Mouse (Mus musculus) G1E (cell line): Measurements from ENCODE around the gene Myo1c.

Experiments used
- CTCF ChIP-seq: IDR thresholded peaks from 2 replicates; pipeline ENCODE4 v1.5.1; 2012; ENCODE audit warnings: low read depth, low read length, inconsistent platforms, mixed read lengths
- GATA1 ChIP-seq: IDR thresholded peaks from 2 replicates; pipeline ENCODE4 v1.6.1; 2012; ENCODE audit warnings: borderline replicate concordance, low read length, inconsistent platforms, mixed read lengths
- GATA2 ChIP-seq: IDR thresholded peaks from 2 replicates; pipeline ENCODE4 v1.6.1; 2012; ENCODE audit warnings: low read depth, low read length, inconsistent platforms, borderline replicate concordance
- POLR2AphosphoS5 ChIP-seq: IDR thresholded peaks from 2 replicates; pipeline ENCODE4 v1.6.1; 2012; ENCODE audit warnings: low read depth, low read length, inconsistent platforms; ENCODE audit not compliant: insufficient replicate concordance
- TAL1 ChIP-seq: conservative IDR thresholded peaks from 2 replicates; pipeline ENCODE4 v1.6.1; 2012; ENCODE audit warnings: low read depth, low read length, inconsistent platforms, mixed read lengths

DNA sequence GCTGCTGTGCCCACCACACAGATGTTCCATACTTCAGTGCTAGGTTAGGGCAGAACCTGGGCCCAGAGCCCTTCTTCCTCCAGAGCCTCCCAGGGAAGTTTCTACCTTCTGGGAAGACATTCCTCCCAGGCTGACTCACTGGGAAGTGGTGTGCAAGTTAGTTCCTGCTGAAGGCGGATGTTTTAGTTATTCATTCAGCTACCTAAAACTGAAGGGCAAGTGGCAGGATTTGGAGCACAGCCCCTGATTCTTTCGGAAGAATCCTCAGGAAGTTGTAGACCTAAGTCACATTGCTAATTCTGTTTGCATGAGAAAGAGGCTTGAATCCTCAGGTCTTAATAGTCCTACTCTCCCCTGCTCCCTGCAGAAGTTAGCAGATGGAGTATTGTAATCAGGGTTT lies 28.9 kb upstream of the Myo1c start:
- TF ChIP-seq CTCF (no peak), GATA1 (no peak), POLR2AphosphoS5 (no peak), TAL1 (no peak), GATA2 (no peak)
